ENCODE assay signal across 17 mouse cellular contexts in the genomic region with DNA sequence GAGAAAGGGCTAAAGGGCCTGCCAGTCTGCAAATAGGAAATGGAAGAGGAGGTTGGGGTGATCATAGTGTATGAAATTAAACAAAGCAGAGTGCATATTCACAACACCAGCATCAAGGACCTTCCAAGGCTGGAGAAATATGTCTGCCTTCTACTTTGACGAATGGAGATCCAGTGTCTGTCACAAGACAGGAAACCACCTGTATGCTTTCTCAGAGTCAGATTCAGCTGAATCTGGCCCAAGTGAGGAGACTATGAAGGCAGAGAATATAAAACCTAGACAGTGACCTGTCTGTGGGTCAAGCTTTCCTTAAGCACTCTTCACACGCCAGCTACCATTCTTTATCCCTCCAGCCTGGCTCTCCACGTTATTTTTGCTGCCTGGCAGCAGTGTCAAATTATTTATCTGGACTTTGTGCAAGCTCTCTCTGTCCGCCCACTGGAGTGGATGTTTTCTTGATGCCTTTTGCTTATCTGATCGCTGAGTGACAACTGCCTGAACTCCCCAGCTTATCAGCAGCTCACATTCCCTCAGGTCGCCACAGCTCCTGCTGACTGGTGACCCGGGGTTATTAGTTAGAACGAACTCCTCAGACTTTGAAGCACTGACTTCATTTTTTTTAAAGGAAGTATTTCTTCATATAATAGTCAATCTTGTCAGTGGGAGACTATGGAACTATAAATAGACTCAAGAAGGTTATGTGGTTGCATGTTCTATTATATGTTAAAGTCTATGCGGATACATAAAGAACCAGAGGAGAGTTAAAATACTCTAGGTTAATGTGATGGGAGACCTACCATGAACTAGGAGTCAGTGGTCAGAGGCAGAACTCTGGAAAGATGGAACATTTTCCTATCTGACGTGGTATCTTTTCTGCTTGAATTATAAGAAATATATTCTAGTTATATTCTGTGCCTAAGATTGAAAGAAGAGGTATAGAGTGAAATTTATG.
DNase-seq lines count a peak whose midpoint lies in the region; ATAC-seq lines count a peak whose summit lies in the region.
"Had no signal": no experiment of that assay in that cellular context is flagged by ENCODE, and none has a peak within 500 bp of the region (broad histone marks: within the 10 kb centered on the region; RNA-seq: fewer than 3 reads in every experiment).

No protein-coding gene starts in this region.

- peak overlapping the region; percentile 57 for H3K4me2 ChIP-seq in liver, embryonic 15.5 days
- H3K4me2 ChIP-seq: limb, embryonic 13.5 days; midbrain, embryonic 13.5 days had no signal

- no peaks in the 10 kb centered on the region for H3K9me3 ChIP-seq in liver, embryonic 15.5 days (replicated peaks)
- H3K9me3 ChIP-seq: embryonic facial prominence, embryonic 10.5 days; forebrain, embryonic 10.5 days; limb, embryonic 13.5 days; midbrain, embryonic 13.5 days had no signal

- WGBS in liver, embryonic 15.5 days (ENCODE audit: insufficient replicate concordance) = 9% methylated on average over 10 of the region's 10 CpGs

- peak; percentile 1 for DNase-seq in embryo, embryonic 9.5 days (ENCODE audit: extremely low spot score)
- DNase-seq in embryo, embryonic 11 days = no peak
- DNase-seq in MEL-GATA-1-ER (ENCODE audit: extremely low read depth, low read depth) = peak; percentile 43
- DNase-seq in layer of hippocampus, postnatal 36 days = no peak
- no peak for DNase-seq in cerebellum, postnatal 10 days
- DNase-seq in lung, postnatal 4 days = no peak
- DNase-seq: adrenal gland, postnatal 14 days; cerebellum, adult 11-12 months; gastrocnemius, postnatal 25 days; kidney, postnatal 10 days; lung, postnatal 10 days had no signal

- no peaks in the 10 kb centered on the region for H3K36me3 ChIP-seq in liver, embryonic 15.5 days (replicated peaks)
- H3K36me3 ChIP-seq: embryonic facial prominence, embryonic 10.5 days; forebrain, embryonic 10.5 days; limb, embryonic 13.5 days; midbrain, embryonic 13.5 days had no signal

- H3K27ac ChIP-seq in liver, embryonic 15.5 days (replicated peaks) = peak overlapping the region; percentile 93
- H3K27ac ChIP-seq: embryonic facial prominence, embryonic 10.5 days; forebrain, embryonic 10.5 days; limb, embryonic 13.5 days; midbrain, embryonic 13.5 days had no signal

- no peak overlapping the region for H3K4me3 ChIP-seq in liver, embryonic 15.5 days (replicated peaks)
- H3K4me3 ChIP-seq: embryonic facial prominence, embryonic 10.5 days; forebrain, embryonic 10.5 days; limb, embryonic 13.5 days; midbrain, embryonic 13.5 days had no signal

- peaks cover 18% of the 10 kb centered on the region for H3K4me1 ChIP-seq in liver, embryonic 15.5 days (replicated peaks)
- H3K4me1 ChIP-seq: embryonic facial prominence, embryonic 10.5 days; limb, embryonic 13.5 days; midbrain, embryonic 13.5 days had no signal

- ATAC-seq in erythroid progenitor cell, adult 5-6 weeks (replicated peaks; ENCODE audit: low FRiP score, poor library complexity, severe bottlenecking) = peak; percentile 99
- ATAC-seq in liver, embryonic 15.5 days (ENCODE audit: insufficient read depth) = peak; percentile 100
- ATAC-seq: midbrain, embryonic 13.5 days had no signal

- 0 out of 2 replicates have a peak overlapping the region, but pooled peaks have one; percentile 31 for H3K9ac ChIP-seq in liver, embryonic 15.5 days
- H3K9ac ChIP-seq: limb, embryonic 13.5 days; midbrain, embryonic 13.5 days had no signal

- no peaks in the 10 kb centered on the region for H3K27me3 ChIP-seq in liver, embryonic 15.5 days
- H3K27me3 ChIP-seq: limb, embryonic 13.5 days; midbrain, embryonic 13.5 days had no signal

Comparison
In these comparisons a context has a peak if more than half of its experiments do, and no peak if none do; other contexts are left out.
1. DNase-seq: peak in embryo, embryonic 9.5 days (single experiment) and MEL-GATA-1-ER (single experiment); none in embryo, embryonic 11 days (single experiment), layer of hippocampus, postnatal 36 days (0 of 2), cerebellum, postnatal 10 days (0 of 2) and lung, postnatal 4 days (0 of 2).